Comparison of ENCODE assay signal across 26 mouse cellular contexts in the genomic region with DNA sequence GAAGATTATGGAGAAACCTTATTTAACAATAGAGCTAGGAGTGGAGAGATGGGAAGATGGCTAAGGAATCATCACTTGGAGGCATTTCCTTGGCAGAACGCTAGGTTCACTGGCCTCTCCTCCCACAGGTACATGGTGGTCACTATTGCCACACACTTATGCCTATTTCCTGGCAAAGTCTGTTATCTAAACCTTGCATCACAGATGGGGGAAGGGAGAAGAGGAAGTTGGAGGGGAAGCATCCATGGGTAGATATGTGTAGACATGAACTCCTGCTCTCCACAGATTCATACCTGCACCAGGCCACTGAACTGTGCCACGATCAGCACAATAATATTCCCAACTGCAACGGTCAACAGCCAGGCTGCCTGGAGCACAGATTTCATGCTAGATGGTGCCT. TPM values are rescaled to one million over a fixed set of nuclear protein-coding genes. Genes with fewer than 3 reads are reported as not detected.
DNase-seq lines count a peak whose midpoint lies in the region; ATAC-seq and TF ChIP-seq lines count a peak whose summit lies in the region.
"Had no signal": no experiment of that assay in that cellular context is flagged by ENCODE, and none has a peak within 500 bp of the region (broad histone marks: within the 10 kb centered on the region; RNA-seq: fewer than 3 reads in every experiment).

No protein-coding gene starts in this region.

- H3K36me3 ChIP-seq in MEL (ENCODE audit: control insufficient read depth in 1 of 2, insufficient read depth in 2 of 2, low read length in 2 of 2) = no peaks in the 10 kb centered on the region
- H3K36me3 ChIP-seq: embryonic facial prominence, embryonic 13.5 days; embryonic facial prominence, embryonic 15.5 days; forebrain, embryonic 10.5 days; forebrain, embryonic 12.5 days had no signal

- TF ChIP-seq CTCF in MEL (IDR thresholded peaks at IDR 0.05 in 2 of 3, conservative IDR thresholded peaks at IDR 0.05 in 1 of 3; ENCODE audit: control insufficient read depth in 1 of 3, insufficient read depth in 1 of 3, low read depth in 2 of 3, low read length in 3 of 3, poor library complexity in 1 of 3, severe bottlenecking in 1 of 3) = no peak

- no peaks in the 10 kb centered on the region for H3K9me3 ChIP-seq in MEL (replicated peaks; ENCODE audit: insufficient read depth, low read length)
- H3K9me3 ChIP-seq: embryonic facial prominence, embryonic 13.5 days; embryonic facial prominence, embryonic 15.5 days; forebrain, embryonic 10.5 days; forebrain, embryonic 12.5 days; G1E had no signal

- peaks cover 0 to 2% of the 10 kb centered on the region in 2 experiments; a peak in 1 of 4 replicates for H3K27me3 ChIP-seq in MEL (ENCODE audit: control insufficient read depth in 1 of 2, insufficient read depth in 2 of 2, low read length in 2 of 2)
- H3K27me3 ChIP-seq: CH12.LX; embryonic facial prominence, embryonic 13.5 days; embryonic facial prominence, embryonic 15.5 days; forebrain, embryonic 12.5 days had no signal

- no peaks in the 10 kb centered on the region for H3K79me2 ChIP-seq in MEL (ENCODE audit: control insufficient read depth, insufficient read depth, low read length, poor library complexity)

- TF ChIP-seq RAD21 in MEL (IDR thresholded peaks at IDR 0.05; ENCODE audit: low read depth, low read length) = no peak

- no peak overlapping the region for H3K4me3 ChIP-seq in MEL (ENCODE audit: control insufficient read depth in 1 of 2, insufficient read depth in 1 of 2, low read depth in 2 of 2, low read length in 2 of 2)
- H3K4me3 ChIP-seq: embryonic facial prominence, embryonic 13.5 days; embryonic facial prominence, embryonic 15.5 days; erythroblast, embryonic 14.5 days; forebrain, embryonic 10.5 days; forebrain, embryonic 12.5 days had no signal

- no peak for DNase-seq in MEL (ENCODE audit: low read depth, low spot score)
- no peak for DNase-seq in frontal cortex, postnatal 36 days (ENCODE audit: low spot score in 2 of 2)
- no peak for DNase-seq in gastrocnemius, postnatal 4 days (ENCODE audit: low spot score in 2 of 2)
- DNase-seq in adrenal gland, adult 2 months = no peak
- DNase-seq: adrenal gland, adult 8-10 months; adrenal gland, postnatal 14 days; adrenal gland, postnatal 36 days; B cell, adult 2 months; cerebellum, adult 11-12 months; cerebellum, adult 2 months; cerebellum, adult 9-10 months; cerebellum, postnatal 10 days; cerebellum, postnatal 25 days; embryo, embryonic 11 days had no signal

- no peak for TF ChIP-seq EP300 in MEL (IDR thresholded peaks at IDR 0.05; ENCODE audit: low read depth in 1 of 2, low read length in 2 of 2)

- H3K4me1 ChIP-seq in MEL (ENCODE audit: control insufficient read depth in 1 of 2, insufficient read depth in 2 of 2, low read length in 2 of 2) = no peaks in the 10 kb centered on the region
- H3K4me1 ChIP-seq: embryonic facial prominence, embryonic 13.5 days; embryonic facial prominence, embryonic 15.5 days; forebrain, embryonic 10.5 days; forebrain, embryonic 12.5 days had no signal

- H3K9ac ChIP-seq in MEL (ENCODE audit: control insufficient read depth, low read depth, low read length, poor library complexity, severe bottlenecking) = no peak overlapping the region
- H3K9ac ChIP-seq: embryonic facial prominence, embryonic 13.5 days; embryonic facial prominence, embryonic 15.5 days; forebrain, embryonic 12.5 days had no signal

- no peak overlapping the region for H3K27ac ChIP-seq in MEL (ENCODE audit: control insufficient read depth, low read depth, low read length)
- H3K27ac ChIP-seq: embryonic facial prominence, embryonic 13.5 days; embryonic facial prominence, embryonic 15.5 days; forebrain, embryonic 10.5 days; forebrain, embryonic 12.5 days had no signal

- TF ChIP-seq POLR2A in MEL (IDR thresholded peaks at IDR 0.05; ENCODE audit: control insufficient read depth in 1 of 2, insufficient read depth in 1 of 2, low read depth in 1 of 2, low read length in 2 of 2, poor library complexity in 1 of 2) = no peak

- ATAC-seq in granulocyte monocyte progenitor cell, adult 5-6 weeks (replicated peaks; ENCODE audit: poor library complexity, severe bottlenecking) = peak; percentile 72
- ATAC-seq in megakaryocyte progenitor cell, adult 5-6 weeks (replicated peaks; ENCODE audit: poor library complexity) = peak; percentile 74
- ATAC-seq: CD4-positive, CD25-positive, alpha-beta regulatory T cell, adult 4 months; forebrain, embryonic 14.5 days; forebrain, embryonic 16.5 days had no signal

TF ChIP-seq in MEL, 35 proteins besides CTCF, POLR2A, EP300 and RAD21:
- TF ChIP-seq GATA1 (IDR thresholded peaks at IDR 0.05; ENCODE audit: low read depth, low read length) = 0 out of 2 replicates have a peak, but pooled peaks have one; percentile 9
- no peak for TF ChIP-seq SIN3A (IDR thresholded peaks at IDR 0.05; ENCODE audit: low read length)

RNA-seq across cellular contexts. Expression of a gene that starts 32.8 kb away (rescaled TPM):
- not detected in 2 replicates for total RNA-seq in MEL (2012; rRNA removed)
- polyA plus RNA-seq in MEL (2012; ENCODE audit: insufficient read depth in 1 of 2, insufficient read length in 2 of 2, low read depth in 1 of 2, low replicate concordance in 2 of 2, missing spikeins in 1 of 2) = not detected
- 5.8 and 9.2 TPM in 2 replicates for total RNA-seq in granulocyte monocyte progenitor cell, adult 5-6 weeks (2014; fragmentation: Nextera tagmentation)
- total RNA-seq in granulocyte monocyte progenitor cell, adult 5-6 weeks (2017) = 6.1 and 10.6 TPM in 2 replicates
- total RNA-seq in megakaryocyte progenitor cell, adult 5-6 weeks (2015) = 5.3 and 7.5 TPM in 2 replicates
- 8.0 and 10.3 TPM in 2 replicates for total RNA-seq in megakaryocyte progenitor cell, adult 5-6 weeks (2017)
- 1 to 10 TPM; 1.2 to 2.0 TPM for total RNA-seq in gastrocnemius, postnatal 4 days (2021)
- total RNA-seq in adrenal gland, adult 2 months (2021) = 1 to 10 TPM; 4.1 to 5.3 TPM
- 0.20 TPM in 1 of 2 replicates, not detected in the other for polyA plus RNA-seq in adrenal gland, adult 2 months (2012; rRNA removed)
- polyA plus RNA-seq: erythroblast, embryonic 14.5 days had no signal

RNA-seq across cellular contexts. Expression of a gene that starts 58.2 kb away (rescaled TPM):
- not detected in 2 replicates for total RNA-seq in MEL (2012; rRNA removed)
- not detected for polyA plus RNA-seq in MEL (2012; ENCODE audit: insufficient read depth in 1 of 2, insufficient read length in 2 of 2, low read depth in 1 of 2, low replicate concordance in 2 of 2, missing spikeins in 1 of 2)
- total RNA-seq in granulocyte monocyte progenitor cell, adult 5-6 weeks (2014; fragmentation: Nextera tagmentation) = not detected in 2 replicates
- total RNA-seq in granulocyte monocyte progenitor cell, adult 5-6 weeks (2017) = not detected in 2 replicates
- total RNA-seq in megakaryocyte progenitor cell, adult 5-6 weeks (2015) = 0.15 TPM in 1 of 2 replicates, not detected in the other
- total RNA-seq in megakaryocyte progenitor cell, adult 5-6 weeks (2017) = 0.10 TPM in 1 of 2 replicates, not detected in the other
- not detected for total RNA-seq in gastrocnemius, postnatal 4 days (2021)
- total RNA-seq in adrenal gland, adult 2 months (2021) = not detected
- not detected in 2 replicates for polyA plus RNA-seq in adrenal gland, adult 2 months (2012; rRNA removed)
- total RNA-seq: adrenal gland, adult 8-10 months; adrenal gland, postnatal 14 days; adrenal gland, postnatal 36 days had no signal
- polyA plus RNA-seq: erythroblast, embryonic 14.5 days; forebrain, embryonic 14.5 days; G1E had no signal
